Mouse (Mus musculus) stomach, embryonic 15.5 days (tissue): Measurements from ENCODE around the gene Vldlr. TPM values are rescaled to one million over a fixed set of nuclear protein-coding genes. Genes with fewer than 3 reads are reported as not detected.

ENCODE experiments used
- ATAC-seq: fragments of 200-750 bp; cut with Nextera tagmentation; 2 replicates; pipeline ENCODE4 v1.8.0; 2017; ENCODE audit warnings: low read depth, moderate number of reproducible peaks, moderate TSS enrichment; ENCODE audit not compliant: insufficient read depth, low FRiP score
- H3K27ac ChIP-seq: fragments of 300-500 bp; sonication (generic); 2 replicates; pipeline ENCODE4 v1.5.1; 2015; ENCODE audit warnings: mild to moderate bottlenecking, inconsistent platforms
- H3K27me3 ChIP-seq: fragments of 300-500 bp; sonication (generic); replicated peaks from 2 replicates; pipeline ENCODE4 v1.6.1; 2015; ENCODE audit warnings: inconsistent platforms
- H3K36me3 ChIP-seq: fragments of 300-500 bp; sonication (generic); 2 replicates; pipeline ENCODE4 v1.6.1; 2015; ENCODE audit warnings: inconsistent platforms
- H3K4me1 ChIP-seq: fragments of 300-500 bp; sonication (generic); 2 replicates; pipeline ENCODE4 v1.6.1; 2015; ENCODE audit warnings: inconsistent platforms
- H3K4me2 ChIP-seq: fragments of 300-500 bp; sonication (generic); 2 replicates; pipeline ENCODE4 v1.6.1; 2015; ENCODE audit warnings: mild to moderate bottlenecking, inconsistent platforms
- H3K4me3 ChIP-seq: fragments of 300-500 bp; sonication (generic); replicated peaks from 2 replicates; pipeline ENCODE4 v1.5.1; 2015; ENCODE audit warnings: inconsistent platforms
- H3K9ac ChIP-seq: fragments of 300-500 bp; sonication (generic); 2 replicates; pipeline ENCODE4 v1.6.1; 2015; ENCODE audit warnings: inconsistent platforms
- H3K9me3 ChIP-seq: fragments of 300-500 bp; sonication (generic); 2 replicates; pipeline ENCODE4 v1.6.1; 2016; ENCODE audit warnings: inconsistent platforms
- WGBS: fragments of 180-500 bp; shearing (Covaris S2); methylation state at CpG from one replicate; pipeline ENCODE4 v1.1.7; 2015; 5-methylcytosine and 5-hydroxymethylcytosine counted together
- polyA plus RNA-seq: library from polyadenylated mRNA; unstranded; fragments of >200 nt; fragmentation: Nextera tagmentation; extraction: Ambion mirVana; gene quantifications from 2 replicates; pipeline ENCODE4 v1.2.1, GENCODE M21; 2015

The Vldlr gene
- polyA plus RNA-seq, 1 experiment from 2014 or later, result 8.0 TPM

DNA sequence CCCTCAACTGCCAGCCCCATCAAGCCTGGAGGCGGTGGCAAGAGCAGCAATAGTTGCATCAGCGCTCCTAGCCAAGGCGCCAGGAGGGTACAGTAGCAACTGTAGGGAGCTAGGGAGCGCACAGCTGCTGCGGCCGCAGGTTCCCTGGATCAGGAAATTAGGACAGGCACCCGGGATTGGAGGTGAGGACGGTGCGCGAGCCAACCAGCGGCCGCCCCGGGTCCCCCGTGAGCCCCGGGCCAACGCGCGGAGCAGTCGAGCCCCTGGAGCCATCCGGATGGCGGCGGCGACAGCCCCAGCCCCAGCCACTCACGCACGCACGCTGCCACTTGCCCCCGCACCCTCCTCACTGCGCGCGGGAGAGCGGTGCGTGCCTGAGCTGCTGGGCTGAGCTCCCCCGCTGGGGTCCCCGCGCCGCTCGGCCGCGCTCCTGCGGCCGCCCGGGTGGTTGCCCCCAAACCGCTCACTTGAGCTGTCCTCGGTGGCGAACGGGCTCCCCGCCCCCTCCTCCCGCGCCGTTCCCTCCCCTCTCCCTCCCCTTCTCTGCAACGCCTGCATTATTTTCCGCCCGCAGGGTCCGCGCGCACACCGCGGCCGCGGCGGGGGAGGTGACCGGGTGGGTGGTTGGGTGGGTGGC, 601 bp downstream of the Vldlr start:
- peak overlapping the region; percentile 97 for H3K4me2 ChIP-seq
- peak; percentile 70 for ATAC-seq
- H3K4me1 ChIP-seq, result peaks cover 19% of the 10 kb centered on the region; the same call in 1 of the 2 replicates
- no peaks in the 10 kb centered on the region for H3K36me3 ChIP-seq
- peaks cover 12% of the 10 kb centered on the region for H3K27me3 ChIP-seq
- H3K9ac ChIP-seq, result peak overlapping the region; percentile 37; the same call in 1 of the 2 replicates
- peak overlapping the region; percentile 65 for H3K4me3 ChIP-seq
- WGBS, result under 1% methylated on average over 61 of the region's 62 CpGs
- H3K27ac ChIP-seq, result no peak overlapping the region
- no peaks in the 10 kb centered on the region for H3K9me3 ChIP-seq

DNA sequence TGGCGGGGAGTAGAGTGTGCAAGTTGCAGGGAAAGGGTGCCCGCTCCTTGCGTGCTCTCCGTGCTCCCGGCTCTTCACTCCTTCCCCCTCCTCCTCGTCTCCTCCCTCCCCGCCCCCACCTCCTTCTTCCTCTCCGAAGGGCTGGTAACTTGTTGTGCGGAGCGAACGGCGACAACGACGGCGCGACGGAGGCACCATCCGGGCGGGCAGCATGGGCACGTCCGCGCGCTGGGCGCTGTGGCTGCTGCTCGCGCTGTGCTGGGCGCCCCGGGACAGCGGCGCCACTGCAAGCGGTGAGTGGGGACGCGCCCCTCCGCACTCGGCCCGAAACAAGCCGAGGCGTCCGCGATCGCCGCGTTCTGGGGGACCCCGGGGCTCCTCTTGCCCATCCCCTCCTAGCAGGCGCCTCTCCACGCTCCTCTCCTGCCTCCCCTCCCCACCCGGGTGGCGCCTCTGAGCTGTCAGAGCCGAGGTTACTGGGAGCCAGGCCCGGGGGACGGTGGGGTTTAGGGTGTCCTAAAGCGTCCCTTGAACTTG, 1.2 kb downstream of the Vldlr start:
- Histone ChIP-seq H3K4me3 (peak overlapping the region; percentile 65), H3K27me3 (peaks cover 12% of the 10 kb centered on the region), H3K9ac (peak overlapping the region; percentile 37; the same call in 1 of the 2 replicates), H3K9me3 (no peaks in the 10 kb centered on the region), H3K36me3 (no peaks in the 10 kb centered on the region), H3K4me1 (peaks cover 19% of the 10 kb centered on the region; the same call in 1 of the 2 replicates), H3K4me2 (peak overlapping the region; percentile 97), H3K27ac (no peak overlapping the region)
- ATAC-seq, result peak; percentile 52; the same call in 1 of the 2 replicates
- under 1% methylated on average over 51 of the region's 52 CpGs for WGBS

DNA sequence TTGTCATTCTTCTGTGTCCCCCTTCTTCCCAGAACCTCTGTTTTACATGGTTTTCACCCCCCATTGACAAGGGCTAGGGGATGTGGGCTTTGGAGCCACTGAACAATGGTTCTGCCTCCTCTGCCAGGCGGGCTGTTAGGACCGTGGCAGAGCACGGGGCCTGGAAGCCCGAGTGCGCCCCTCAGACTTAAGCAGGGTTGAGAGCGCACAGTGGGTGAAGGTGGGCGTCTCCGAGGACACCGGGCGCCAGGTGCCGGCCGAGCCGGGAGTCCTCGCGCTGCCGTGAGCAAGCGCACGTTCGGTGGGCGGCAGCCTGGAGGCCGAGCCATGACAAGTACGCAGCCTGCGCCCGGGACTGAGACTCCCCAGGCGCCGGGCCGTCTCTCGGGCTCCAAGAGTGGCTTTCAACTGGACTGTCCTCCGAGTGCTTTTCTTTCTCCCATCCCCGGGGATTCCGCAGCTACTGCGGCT, 1.7 kb downstream of the Vldlr start:
- Histone ChIP-seq H3K4me1 (peaks cover 19% of the 10 kb centered on the region; the same call in 1 of the 2 replicates), H3K4me2 (peak overlapping the region; percentile 97), H3K9me3 (no peaks in the 10 kb centered on the region), H3K9ac (peak overlapping the region; percentile 37; the same call in 1 of the 2 replicates), H3K36me3 (no peaks in the 10 kb centered on the region), H3K27ac (no peak overlapping the region), H3K27me3 (peaks cover 12% of the 10 kb centered on the region), H3K4me3 (peak overlapping the region; percentile 65)
- WGBS, result 0% methylated on average over 32 of the region's 32 CpGs
- ATAC-seq, result peak; percentile 19

DNA sequence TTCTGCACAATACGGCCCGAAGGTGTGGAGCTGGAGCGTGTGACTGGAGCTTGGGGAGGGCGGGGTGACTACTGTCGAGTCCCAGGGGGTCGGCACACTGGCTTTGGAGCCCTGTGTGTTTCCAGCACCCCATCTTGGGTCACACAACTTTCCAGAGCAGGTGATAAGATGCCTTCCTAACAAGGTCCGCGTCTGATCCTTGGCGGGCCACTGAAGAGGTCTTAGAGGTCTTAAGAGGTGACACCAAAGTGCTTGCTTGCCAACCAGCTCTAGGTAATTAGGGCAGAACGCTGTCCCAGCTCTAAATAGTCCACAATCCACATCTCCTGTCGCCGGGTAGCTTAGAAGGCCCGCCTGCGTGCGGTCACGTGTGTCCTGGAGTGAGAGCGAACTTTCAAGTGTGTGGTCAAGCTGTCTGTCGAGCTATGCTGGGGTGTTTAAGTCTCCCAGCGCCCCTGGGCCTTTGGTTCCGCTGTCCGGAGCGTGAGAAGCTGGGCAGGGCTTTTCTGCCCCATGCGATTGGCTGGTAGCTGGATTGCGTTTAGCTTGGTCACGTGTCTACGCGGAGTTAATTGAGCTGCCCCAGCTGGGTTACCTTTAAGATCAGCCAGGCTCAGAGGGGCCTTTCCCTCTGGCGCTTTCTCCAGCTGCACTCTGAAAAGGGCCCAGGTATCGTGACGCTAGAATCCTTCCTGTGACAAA, 2.4 kb downstream of the Vldlr start:
- ATAC-seq, result peak; percentile 63
- Histone ChIP-seq H3K4me3 (peak overlapping the region; percentile 65), H3K4me2 (peak overlapping the region; percentile 97), H3K9me3 (no peaks in the 10 kb centered on the region), H3K27me3 (peaks cover 12% of the 10 kb centered on the region), H3K27ac (no peak overlapping the region), H3K4me1 (peaks cover 19% of the 10 kb centered on the region; the same call in 1 of the 2 replicates), H3K9ac (0 out of 2 replicates have a peak overlapping the region, but pooled peaks have one; percentile 37), H3K36me3 (no peaks in the 10 kb centered on the region)
- 2% methylated on average over 30 of the region's 30 CpGs for WGBS

DNA sequence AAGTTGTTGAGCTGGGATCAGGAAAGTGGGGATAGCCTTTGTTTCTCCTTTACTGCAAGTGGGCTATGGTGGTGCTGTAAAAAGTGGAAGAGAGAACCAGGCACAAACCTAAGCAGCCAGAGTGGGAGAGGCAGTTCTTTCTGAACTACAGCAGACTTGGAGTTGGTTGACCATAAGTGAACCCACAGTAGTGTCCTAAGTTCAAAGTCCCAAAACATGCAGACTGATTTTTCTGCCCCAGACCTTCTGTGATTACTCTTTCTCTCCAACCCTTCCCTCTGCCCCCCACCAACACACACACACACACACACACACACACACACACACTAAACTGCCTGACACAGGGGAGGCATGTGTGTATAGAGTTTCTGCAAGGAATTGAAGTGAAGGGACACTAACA, 3.3 kb downstream of the Vldlr start:
- ATAC-seq, result no peak
- Histone ChIP-seq H3K9me3 (no peaks in the 10 kb centered on the region), H3K9ac (no peak overlapping the region), H3K27ac (no peak overlapping the region), H3K4me2 (no peak overlapping the region), H3K4me3 (no peak overlapping the region), H3K4me1 (peaks cover 19% of the 10 kb centered on the region; the same call in 1 of the 2 replicates), H3K36me3 (no peaks in the 10 kb centered on the region), H3K27me3 (peaks cover 12% of the 10 kb centered on the region)

DNA sequence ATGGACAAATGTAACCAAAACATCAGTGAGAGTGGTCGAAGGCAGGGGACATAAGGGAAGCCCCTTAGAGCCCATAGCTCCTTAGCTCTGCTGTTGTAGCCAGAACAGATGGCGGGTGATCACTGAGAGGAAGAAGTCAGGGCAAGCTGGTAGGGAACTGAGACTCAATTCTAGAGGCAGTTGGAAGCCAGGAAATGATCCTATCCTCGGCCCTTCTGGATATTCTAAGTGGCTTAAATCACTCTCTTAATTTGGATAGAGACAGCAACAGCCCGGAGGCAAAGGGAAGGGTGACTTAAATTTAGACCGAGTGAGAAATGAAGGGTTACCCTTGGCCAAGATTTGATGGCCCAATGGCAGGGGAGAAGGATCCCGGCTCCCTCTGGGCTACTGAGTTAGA, 6.8 kb downstream of the Vldlr start:
- Histone ChIP-seq H3K27ac (no peak overlapping the region), H3K9me3 (no peaks in the 10 kb centered on the region), H3K36me3 (no peaks in the 10 kb centered on the region), H3K27me3 (no peaks in the 10 kb centered on the region), H3K4me2 (no peak overlapping the region), H3K4me3 (no peak overlapping the region), H3K9ac (no peak overlapping the region), H3K4me1 (peaks cover 9% of the 10 kb centered on the region; the same call in 1 of the 2 replicates)
- no peak for ATAC-seq
- WGBS, result 80% methylated on average over 6 of the region's 6 CpGs

DNA sequence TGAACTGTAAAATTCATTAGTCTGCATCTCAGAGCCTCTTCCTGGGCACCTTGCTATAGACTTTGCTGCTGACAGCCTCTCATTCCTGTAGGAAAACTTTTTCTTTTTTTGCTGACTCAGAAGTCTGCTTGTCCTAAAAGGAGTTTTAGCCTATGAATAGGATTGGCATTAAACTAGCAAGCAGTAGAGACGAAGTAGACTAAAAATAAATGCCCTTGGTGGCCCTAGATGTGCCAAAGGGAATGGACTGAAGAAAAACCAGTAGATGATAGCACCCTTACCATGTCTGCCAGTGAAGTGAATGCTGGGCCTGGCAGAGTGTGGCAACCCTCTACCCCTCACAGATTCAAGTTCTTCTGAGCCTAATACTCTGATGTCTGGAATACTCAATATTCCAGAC, 8.1 kb downstream of the Vldlr start:
- 53% methylated on average over 1 of the region's 1 CpGs for WGBS
- no peak overlapping the region for H3K4me2 ChIP-seq
- H3K4me1 ChIP-seq, result no peaks in the 10 kb centered on the region
- no peaks in the 10 kb centered on the region for H3K36me3 ChIP-seq
- H3K9me3 ChIP-seq, result no peaks in the 10 kb centered on the region
- H3K4me3 ChIP-seq, result no peak overlapping the region
- no peak overlapping the region for H3K9ac ChIP-seq
- no peaks in the 10 kb centered on the region for H3K27me3 ChIP-seq
- H3K27ac ChIP-seq, result no peak overlapping the region
- no peak for ATAC-seq

DNA sequence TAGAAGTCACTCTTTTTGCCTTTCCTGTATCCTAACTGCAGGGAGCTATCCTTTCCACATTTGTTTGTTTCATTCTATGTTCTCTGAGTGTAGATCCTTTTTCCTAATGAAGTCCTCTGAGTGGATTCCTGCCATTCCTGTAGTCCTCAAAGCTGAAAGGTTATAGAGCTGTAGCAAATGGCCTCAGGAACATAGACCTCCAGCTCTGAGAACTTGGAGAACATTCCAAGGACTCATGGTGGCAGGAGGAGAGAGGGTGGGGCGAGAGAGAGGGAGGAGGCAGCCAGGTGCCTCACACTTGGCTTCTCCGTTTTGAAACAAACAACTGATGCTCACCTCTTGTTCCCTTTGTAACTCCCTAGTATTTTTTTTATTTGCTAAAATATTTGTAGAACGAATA, 10.3 kb downstream of the Vldlr start:
- Histone ChIP-seq H3K4me1 (no peaks in the 10 kb centered on the region), H3K9me3 (no peaks in the 10 kb centered on the region), H3K36me3 (no peaks in the 10 kb centered on the region), H3K4me2 (no peak overlapping the region), H3K9ac (no peak overlapping the region), H3K27me3 (no peaks in the 10 kb centered on the region), H3K27ac (no peak overlapping the region), H3K4me3 (no peak overlapping the region)
- WGBS, result 56% methylated on average over 3 of the region's 3 CpGs
- no peak for ATAC-seq

DNA sequence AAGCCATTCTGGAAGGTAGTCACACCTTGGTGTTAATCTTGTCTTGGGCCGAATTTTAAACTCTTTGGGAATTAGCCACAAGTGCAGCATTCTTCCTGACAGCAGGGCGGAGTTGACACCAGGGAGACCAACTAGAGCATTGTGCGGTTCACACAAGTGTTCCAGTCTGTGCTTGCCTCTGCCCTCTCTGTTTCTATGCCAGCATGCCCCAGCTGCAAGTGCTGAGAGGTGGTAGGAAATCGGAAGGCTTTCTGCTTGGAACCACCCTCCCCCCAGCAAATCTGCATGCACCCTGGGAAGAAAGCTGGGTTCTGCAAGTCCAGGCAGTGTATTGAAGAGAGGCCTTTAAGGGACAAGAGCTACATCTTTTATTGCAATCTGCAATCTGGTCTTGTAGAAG, 10.8 kb downstream of the Vldlr start:
- H3K9me3 ChIP-seq, result no peaks in the 10 kb centered on the region
- no peaks in the 10 kb centered on the region for H3K27me3 ChIP-seq
- H3K4me2 ChIP-seq, result no peak overlapping the region
- H3K27ac ChIP-seq, result no peak overlapping the region
- 61% methylated on average over 4 of the region's 4 CpGs for WGBS
- no peak for ATAC-seq
- no peak overlapping the region for H3K4me3 ChIP-seq
- no peaks in the 10 kb centered on the region for H3K36me3 ChIP-seq
- H3K4me1 ChIP-seq, result no peaks in the 10 kb centered on the region
- H3K9ac ChIP-seq, result no peak overlapping the region

DNA sequence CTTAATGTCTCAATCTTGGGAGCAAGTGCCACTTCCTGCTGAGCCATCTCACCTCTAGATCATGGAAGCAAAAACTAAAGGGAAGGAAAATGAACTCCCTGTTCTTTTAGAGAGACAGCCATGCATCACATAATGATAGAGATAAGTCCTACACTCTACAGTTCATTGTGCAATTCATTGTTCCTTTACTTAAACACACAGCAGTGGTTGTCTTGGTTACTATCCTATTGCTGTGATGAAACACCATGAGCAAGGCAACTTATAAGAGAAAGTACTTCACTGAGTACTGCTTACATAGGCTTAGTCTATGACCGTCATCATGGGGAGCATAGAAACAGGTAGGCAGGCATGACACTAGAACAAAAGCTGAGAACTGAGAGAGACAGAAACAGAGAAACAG, 12.0 kb downstream of the Vldlr start:
- Histone ChIP-seq H3K4me3 (no peak overlapping the region), H3K36me3 (no peaks in the 10 kb centered on the region), H3K9me3 (no peaks in the 10 kb centered on the region), H3K27ac (no peak overlapping the region), H3K4me1 (no peaks in the 10 kb centered on the region), H3K4me2 (no peak overlapping the region), H3K9ac (no peak overlapping the region), H3K27me3 (no peaks in the 10 kb centered on the region)
- WGBS, result 87% methylated on average over 1 of the region's 1 CpGs
- ATAC-seq, result no peak

DNA sequence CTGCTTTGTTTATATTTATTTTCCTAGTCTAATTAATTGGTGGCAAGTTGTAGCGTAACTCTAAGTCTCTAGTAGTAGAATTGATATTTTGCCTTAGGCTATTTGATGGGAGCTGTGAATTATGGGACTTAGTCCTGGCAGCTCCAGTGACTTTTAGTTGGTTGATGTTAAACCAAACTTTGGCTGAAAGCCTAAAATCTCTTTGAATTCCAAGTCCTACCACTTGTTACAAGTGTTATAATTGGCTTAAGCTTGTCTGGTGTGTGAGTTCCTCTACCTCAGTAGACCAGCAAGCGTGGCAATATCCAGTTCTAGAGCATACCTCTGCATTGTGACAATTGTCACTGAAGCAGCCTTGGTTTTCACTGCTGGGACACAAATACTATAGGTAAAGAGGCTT, 17.1 kb downstream of the Vldlr start:
- H3K9me3 ChIP-seq, result no peaks in the 10 kb centered on the region
- H3K4me2 ChIP-seq, result no peak overlapping the region
- H3K27ac ChIP-seq, result no peak overlapping the region
- H3K9ac ChIP-seq, result no peak overlapping the region
- no peaks in the 10 kb centered on the region for H3K36me3 ChIP-seq
- WGBS, result 71% methylated on average over 2 of the region's 2 CpGs
- ATAC-seq, result no peak
- H3K4me1 ChIP-seq, result no peaks in the 10 kb centered on the region
- no peak overlapping the region for H3K4me3 ChIP-seq
- no peaks in the 10 kb centered on the region for H3K27me3 ChIP-seq

DNA sequence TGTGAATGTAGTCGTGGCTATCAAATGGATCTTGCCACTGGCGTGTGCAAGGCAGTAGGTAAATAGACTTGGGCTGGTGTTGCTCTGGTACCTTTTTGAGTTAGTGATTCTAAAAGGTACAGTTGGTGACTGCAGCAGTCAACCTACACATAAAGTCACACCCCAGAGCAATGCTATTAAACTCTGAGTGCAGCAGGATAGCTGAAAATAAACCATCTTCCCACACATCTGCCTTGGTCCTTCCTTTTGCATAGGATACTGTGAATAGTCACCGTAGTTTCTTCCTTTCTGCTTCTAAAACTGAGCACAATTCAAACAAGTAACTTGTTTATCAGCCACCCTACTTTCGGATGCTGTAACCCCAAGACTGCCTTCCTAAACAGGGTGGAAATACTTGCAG, 23.6 kb downstream of the Vldlr start:
- no peak overlapping the region for H3K4me3 ChIP-seq
- H3K4me2 ChIP-seq, result no peak overlapping the region
- no peak overlapping the region for H3K27ac ChIP-seq
- H3K9me3 ChIP-seq, result no peaks in the 10 kb centered on the region
- H3K9ac ChIP-seq, result no peak overlapping the region
- H3K4me1 ChIP-seq, result no peaks in the 10 kb centered on the region
- 91% methylated on average over 4 of the region's 4 CpGs for WGBS
- no peak for ATAC-seq
- H3K27me3 ChIP-seq, result no peaks in the 10 kb centered on the region
- H3K36me3 ChIP-seq, result no peaks in the 10 kb centered on the region
